Mouse (Mus musculus): ENCODE results near the gene Fxyd5. TPM values are rescaled to one million over a fixed set of nuclear protein-coding genes. Genes with fewer than 3 reads are reported as not detected.

The Fxyd5 gene
- polyA plus RNA-seq, 1 experiment from 2014 or later: 17.2 TPM

- Histone ChIP-seq H3K4me2 (ENCODE audit: low read length) (no peak overlapping the region), H3K36me3 (ENCODE audit: control insufficient read depth, insufficient read depth, low read length) (no peaks in the 10 kb centered on the region), H3K9me3 (replicated peaks; ENCODE audit: control insufficient read depth, low read length) (no peaks in the 10 kb centered on the region), H3K4me3 (ENCODE audit: low read depth, low read length) (no peak overlapping the region), H3K4me1 (ENCODE audit: control insufficient read depth, insufficient read depth, low read length) (no peaks in the 10 kb centered on the region), H3K27ac (ENCODE audit: low read depth, low read length) (no peak overlapping the region), H3K27me3 (replicated peaks; ENCODE audit: control insufficient read depth, insufficient read depth, low read length) (no peaks in the 10 kb centered on the region), H3K9ac (ENCODE audit: low read length) (no peak overlapping the region)
- ATAC-seq (no peak), DNase-seq (ENCODE audit: low spot score) (no peak)
- WGBS: 84% methylated on average over 5 of the region's 5 CpGs
These were observed 48.3 kb downstream of the Fxyd5 start for GRCm38 (mm10) chr7:30993986-30994385.

- Histone ChIP-seq H3K4me1 (ENCODE audit: control insufficient read depth, insufficient read depth, low read length) (no peaks in the 10 kb centered on the region), H3K4me3 (ENCODE audit: low read depth, low read length) (no peak overlapping the region), H3K27me3 (replicated peaks; ENCODE audit: control insufficient read depth, insufficient read depth, low read length) (no peaks in the 10 kb centered on the region), H3K9me3 (replicated peaks; ENCODE audit: control insufficient read depth, low read length) (no peaks in the 10 kb centered on the region), H3K27ac (ENCODE audit: low read depth, low read length) (no peak overlapping the region), H3K4me2 (ENCODE audit: low read length) (no peak overlapping the region), H3K9ac (ENCODE audit: low read length) (no peak overlapping the region), H3K36me3 (ENCODE audit: control insufficient read depth, insufficient read depth, low read length) (no peaks in the 10 kb centered on the region)
- 89% methylated on average over 5 of the region's 5 CpGs for WGBS
- no peak for DNase-seq (ENCODE audit: low spot score)
- no peak for ATAC-seq
These were observed 50.1 kb downstream of the Fxyd5 start for GRCm38 (mm10) chr7:30992148-30992547.

- H3K4me1 ChIP-seq (ENCODE audit: control insufficient read depth, insufficient read depth, low read length): no peaks in the 10 kb centered on the region
- ATAC-seq (no peak), DNase-seq (ENCODE audit: low spot score) (no peak)
- H3K27ac ChIP-seq (ENCODE audit: low read depth, low read length): no peak overlapping the region
- H3K36me3 ChIP-seq (ENCODE audit: control insufficient read depth, insufficient read depth, low read length): no peaks in the 10 kb centered on the region
- H3K9ac ChIP-seq (ENCODE audit: low read length): no peak overlapping the region
- no peaks in the 10 kb centered on the region for H3K9me3 ChIP-seq (replicated peaks; ENCODE audit: control insufficient read depth, low read length)
- WGBS: 92% methylated on average over 4 of the region's 4 CpGs
- H3K4me3 ChIP-seq (ENCODE audit: low read depth, low read length): no peak overlapping the region
- no peak overlapping the region for H3K4me2 ChIP-seq (ENCODE audit: low read length)
- H3K27me3 ChIP-seq (replicated peaks; ENCODE audit: control insufficient read depth, insufficient read depth, low read length): no peaks in the 10 kb centered on the region
These were observed 53.6 kb downstream of the Fxyd5 start for GRCm38 (mm10) chr7:30988519-30989162.

GRCm38 (mm10) chr7:30985357-30985756 is 56.9 kb downstream of the Fxyd5 start:
- H3K4me3 ChIP-seq (ENCODE audit: low read depth, low read length): no peak overlapping the region
- no peak for ATAC-seq
- H3K4me1 ChIP-seq (ENCODE audit: control insufficient read depth, insufficient read depth, low read length): no peaks in the 10 kb centered on the region
- H3K36me3 ChIP-seq (ENCODE audit: control insufficient read depth, insufficient read depth, low read length): no peaks in the 10 kb centered on the region
- H3K27me3 ChIP-seq (replicated peaks; ENCODE audit: control insufficient read depth, insufficient read depth, low read length): no peaks in the 10 kb centered on the region
- H3K4me2 ChIP-seq (ENCODE audit: low read length): no peak overlapping the region
- H3K9me3 ChIP-seq (replicated peaks; ENCODE audit: control insufficient read depth, low read length): no peaks in the 10 kb centered on the region
- WGBS: 88% methylated on average over 9 of the region's 9 CpGs
- no peak overlapping the region for H3K27ac ChIP-seq (ENCODE audit: low read depth, low read length)
- H3K9ac ChIP-seq (ENCODE audit: low read length): no peak overlapping the region
- DNase-seq (ENCODE audit: low spot score): no peak

Small RNA genes lying within 50 kb of the gene (microRNA-seq; reads per million reads assigned to microRNA genes)
- gene Mir7050: not detected

Other genes starting within 250 kb of the Fxyd5 start
- gene Ffar2, start 218.7 kb downstream of the Fxyd5 start, polyA plus RNA-seq (2014; fragmentation: Nextera tagmentation; extraction: Ambion mirVana): 0.11 and 0.46 TPM in 2 replicates
- gene Ffar3, start 186.3 kb downstream of the Fxyd5 start, polyA plus RNA-seq (2014; fragmentation: Nextera tagmentation; extraction: Ambion mirVana): not detected in 2 replicates
- not detected in 2 replicates for gene Ffar1, start 180.9 kb downstream of the Fxyd5 start, polyA plus RNA-seq (2014; fragmentation: Nextera tagmentation; extraction: Ambion mirVana)
- not detected in 2 replicates for gene Cd22, start 162.1 kb downstream of the Fxyd5 start, polyA plus RNA-seq (2014; fragmentation: Nextera tagmentation; extraction: Ambion mirVana)
- 1.0 and 1.7 TPM in 2 replicates for gene Mag, start 127.6 kb downstream of the Fxyd5 start, polyA plus RNA-seq (2014; fragmentation: Nextera tagmentation; extraction: Ambion mirVana)
- gene Hamp2, start 117.8 kb downstream of the Fxyd5 start, polyA plus RNA-seq (2014; fragmentation: Nextera tagmentation; extraction: Ambion mirVana): not detected in 2 replicates
- gene Hamp, start 98.4 kb downstream of the Fxyd5 start, polyA plus RNA-seq (2014; fragmentation: Nextera tagmentation; extraction: Ambion mirVana): not detected in 2 replicates
- gene Usf2, start 85.7 kb downstream of the Fxyd5 start, polyA plus RNA-seq (2014; fragmentation: Nextera tagmentation; extraction: Ambion mirVana): 20.3 and 25.0 TPM in 2 replicates
- gene Lsr, start 69.0 kb downstream of the Fxyd5 start, polyA plus RNA-seq (2014; fragmentation: Nextera tagmentation; extraction: Ambion mirVana): 16.8 and 19.2 TPM in 2 replicates
- 0.20 and 0.35 TPM in 2 replicates for gene Fam187b, start 68.7 kb downstream of the Fxyd5 start, polyA plus RNA-seq (2014; fragmentation: Nextera tagmentation; extraction: Ambion mirVana)
- gene Fxyd7, start 9.0 kb upstream of the Fxyd5 start, polyA plus RNA-seq (2014; fragmentation: Nextera tagmentation; extraction: Ambion mirVana): 46.8 and 67.8 TPM in 2 replicates
- 9.4 and 12.3 TPM in 2 replicates for gene Fxyd1, start 14.7 kb upstream of the Fxyd5 start, polyA plus RNA-seq (2014; fragmentation: Nextera tagmentation; extraction: Ambion mirVana)
- gene Lgi4, start 16.9 kb upstream of the Fxyd5 start, polyA plus RNA-seq (2014; fragmentation: Nextera tagmentation; extraction: Ambion mirVana): 0.08 and 0.15 TPM in 2 replicates
- not detected in 2 replicates for gene Fxyd3, start 34.2 kb upstream of the Fxyd5 start, polyA plus RNA-seq (2014; fragmentation: Nextera tagmentation; extraction: Ambion mirVana)
- gene Hpn, start 72.8 kb upstream of the Fxyd5 start, polyA plus RNA-seq (2014; fragmentation: Nextera tagmentation; extraction: Ambion mirVana): not detected in 2 replicates
- gene Scn1b, start 84.5 kb upstream of the Fxyd5 start, polyA plus RNA-seq (2014; fragmentation: Nextera tagmentation; extraction: Ambion mirVana): 2.8 and 4.4 TPM in 2 replicates
- 150 and 200 TPM in 2 replicates for gene Gramd1a, start 113.4 kb upstream of the Fxyd5 start, polyA plus RNA-seq (2014; fragmentation: Nextera tagmentation; extraction: Ambion mirVana)
- not detected in 2 replicates for gene Scgb2b2, start 248.0 kb upstream of the Fxyd5 start, polyA plus RNA-seq (2014; fragmentation: Nextera tagmentation; extraction: Ambion mirVana)
- gene Scgb1b2, start 249.3 kb upstream of the Fxyd5 start, polyA plus RNA-seq (2014; fragmentation: Nextera tagmentation; extraction: Ambion mirVana): not detected in 2 replicates